Mouse (Mus musculus): ENCODE data around the gene Tfb1m.

Tfb1m gene

DNA sequence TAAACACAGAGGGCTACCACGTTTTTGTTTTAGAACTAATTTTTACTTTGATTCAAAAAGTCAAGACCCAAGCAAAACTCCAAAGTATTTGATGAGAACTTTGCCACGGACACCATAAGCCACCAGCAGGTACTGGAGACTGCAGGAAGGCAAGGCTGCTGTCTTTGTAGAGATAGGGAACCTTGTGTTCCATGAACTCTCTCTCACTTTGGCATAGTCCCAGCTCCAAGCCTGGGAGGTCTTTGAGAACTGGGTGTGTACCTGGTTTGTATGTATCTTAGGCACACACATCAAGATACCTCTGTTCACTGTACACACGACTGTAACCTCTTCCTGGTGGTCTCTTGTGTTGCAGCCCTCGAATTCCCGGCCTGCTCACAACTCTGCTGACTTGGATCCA is 43.3 kb downstream of the Tfb1m start:
- no peak for DNase-seq (ENCODE audit: low read depth)

DNA sequence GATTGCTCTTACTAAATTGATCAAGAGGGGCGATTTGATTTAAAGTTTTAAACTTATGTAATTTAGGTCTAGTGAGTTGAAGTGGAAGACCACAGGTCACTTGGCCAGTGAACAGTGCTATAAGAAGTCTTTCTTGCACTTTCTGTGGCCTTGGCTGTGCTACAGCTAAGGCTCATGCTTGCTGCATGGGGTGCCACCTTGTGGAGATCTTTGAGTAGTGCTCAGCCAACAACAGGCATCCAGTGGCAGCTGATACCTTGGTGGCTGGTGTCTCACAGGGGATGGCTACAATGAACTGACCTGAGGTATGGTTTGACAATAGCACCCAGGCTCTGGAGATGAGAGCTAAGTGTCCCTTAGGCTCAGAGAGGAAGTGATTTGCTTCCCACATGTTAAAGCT is 47.7 kb downstream of the Tfb1m start:
- peak; percentile 63 for DNase-seq (ENCODE audit: low read depth)

DNA sequence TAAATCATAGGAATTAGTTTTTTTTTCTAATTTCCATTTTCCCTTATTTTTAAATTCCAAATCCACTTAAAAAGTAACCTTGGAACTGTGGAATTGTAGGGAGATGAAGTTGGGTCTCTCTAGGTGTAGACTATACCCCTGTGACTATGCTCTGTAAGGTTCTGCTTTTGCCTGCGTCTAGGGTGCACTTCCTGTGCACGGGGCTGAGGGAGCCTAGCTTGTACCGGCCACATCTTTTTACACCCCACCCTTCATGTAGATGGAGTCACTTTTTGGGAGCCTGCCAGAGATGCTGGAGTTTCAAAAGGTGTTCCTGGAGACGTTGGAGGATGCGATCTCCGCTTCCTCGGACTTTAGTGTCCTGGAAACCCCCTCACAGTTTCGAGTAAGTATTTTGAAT is 51.1 kb downstream of the Tfb1m start:
- peak; percentile 18 for DNase-seq (ENCODE audit: low read depth)

DNA sequence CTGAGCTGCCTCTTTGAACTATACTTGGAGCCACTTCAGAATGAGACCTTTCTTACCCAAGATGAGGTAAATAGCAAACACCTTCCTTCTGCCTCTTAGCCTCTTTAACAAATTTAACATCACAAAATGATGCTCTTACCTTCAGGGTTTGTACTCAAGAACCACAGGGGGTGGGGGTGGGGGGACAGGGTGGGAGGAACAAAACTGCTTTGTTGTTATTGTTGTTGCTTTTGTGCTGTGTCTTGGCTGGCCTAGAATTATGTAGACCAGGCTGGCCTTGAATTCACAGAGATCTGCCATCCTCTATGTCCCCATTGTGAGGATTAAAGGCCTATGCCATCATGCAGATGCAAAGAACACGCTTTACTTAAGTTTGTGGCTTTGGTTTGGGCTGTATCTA is 51.9 kb downstream of the Tfb1m start:
- DNase-seq (ENCODE audit: low read depth) = no peak

DNA sequence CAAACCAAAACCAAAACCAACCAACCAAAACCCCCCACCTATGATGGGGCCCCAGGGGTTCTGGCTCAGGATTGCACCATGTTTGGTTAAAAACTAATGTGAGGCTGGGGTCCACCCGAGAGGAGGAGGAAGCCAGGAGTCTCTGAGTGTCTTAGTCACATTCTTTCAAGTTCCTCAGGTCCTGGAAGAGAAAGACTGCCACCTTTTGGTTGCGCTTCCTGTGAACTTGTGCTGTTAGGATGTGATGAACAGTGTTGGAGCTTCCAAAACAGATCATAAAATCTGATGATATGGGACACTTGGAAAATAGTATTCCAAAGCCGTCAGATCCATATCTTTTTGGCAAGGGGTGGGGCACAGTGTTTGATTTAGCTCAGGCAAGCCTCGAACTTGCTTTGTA is 56.6 kb downstream of the Tfb1m start:
- DNase-seq (ENCODE audit: low read depth) = no peak

DNA sequence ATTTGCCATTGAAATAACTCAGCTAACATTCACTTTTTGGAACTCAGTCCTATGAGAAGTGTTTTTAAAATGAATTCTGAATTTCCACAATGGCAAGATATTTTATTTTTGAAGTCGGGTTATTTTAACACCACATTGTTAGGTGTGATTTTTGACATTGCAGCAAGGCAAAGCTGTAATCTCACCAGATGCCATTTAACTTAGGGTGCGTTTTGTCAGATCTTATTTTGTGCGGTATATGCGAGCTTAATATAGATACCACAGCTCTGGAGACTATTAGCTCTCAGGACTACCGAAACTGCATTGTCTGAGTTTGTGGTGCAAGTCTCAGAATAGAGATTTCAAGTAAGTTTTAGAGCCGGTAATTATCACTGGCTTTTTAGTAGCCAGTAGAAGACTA is 57.5 kb downstream of the Tfb1m start:
- no peak for DNase-seq (ENCODE audit: low read depth)

DNA sequence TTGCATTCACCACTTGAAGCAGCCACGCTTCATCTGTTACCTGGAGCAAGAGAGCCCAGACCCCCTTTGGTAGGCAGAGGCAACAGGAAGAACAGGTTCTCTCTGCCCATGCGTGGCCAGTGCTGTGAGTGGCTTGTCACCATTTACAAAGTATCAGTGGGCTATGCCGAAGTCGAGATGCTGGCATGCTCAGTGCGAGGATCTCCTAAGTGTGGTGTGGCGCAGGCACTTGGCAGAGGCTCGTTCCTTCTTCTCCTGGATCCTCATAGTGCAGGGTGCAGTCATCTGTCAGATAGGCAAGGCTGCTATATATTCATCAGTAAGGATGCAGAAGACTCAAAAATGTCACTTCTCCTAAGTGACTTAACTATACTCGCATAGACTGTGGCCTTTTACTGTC is 58.1 kb downstream of the Tfb1m start:
- no peak for DNase-seq (ENCODE audit: low read depth)

DNA sequence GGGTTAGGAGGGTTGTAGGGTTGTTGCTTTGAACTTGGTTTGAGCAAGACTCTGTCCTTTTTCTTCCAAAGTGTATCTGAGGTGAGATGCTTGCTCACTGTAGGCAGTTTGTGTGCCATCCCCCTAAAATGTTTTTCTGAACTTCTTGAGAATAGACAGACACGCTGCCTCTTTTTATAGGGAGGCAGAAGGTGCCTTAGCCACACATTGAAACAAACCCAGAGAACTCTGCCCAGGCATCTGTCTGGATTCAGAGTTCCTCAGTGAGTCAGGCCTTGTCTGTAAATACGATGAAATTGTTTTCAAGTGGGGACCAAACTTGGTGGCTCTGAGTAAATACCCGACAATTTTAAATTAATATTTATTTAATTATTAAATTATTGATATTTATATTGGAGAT is 59.0 kb downstream of the Tfb1m start:
- DNase-seq (ENCODE audit: low read depth) = no peak

DNA sequence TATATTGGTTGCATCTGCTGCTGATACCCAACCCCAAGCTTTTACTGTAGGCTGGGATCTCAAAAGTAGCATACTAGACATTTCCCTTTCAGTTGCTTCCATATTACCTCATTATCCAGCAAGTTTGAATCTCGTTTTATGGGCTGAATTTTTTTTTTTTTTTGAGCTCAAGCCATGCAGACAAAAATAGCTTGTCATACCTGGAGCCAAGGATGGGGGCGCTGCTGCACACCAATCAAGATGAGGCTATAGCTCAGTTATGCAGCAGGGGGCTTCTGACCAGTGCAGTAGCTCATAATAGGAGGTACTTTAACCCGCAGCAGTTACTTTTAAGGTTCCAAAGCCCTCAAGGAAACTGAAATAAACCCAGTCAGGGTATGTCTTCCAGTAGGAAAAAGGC is 59.5 kb downstream of the Tfb1m start:
- peak; percentile 45 for DNase-seq (ENCODE audit: low read depth)

DNA sequence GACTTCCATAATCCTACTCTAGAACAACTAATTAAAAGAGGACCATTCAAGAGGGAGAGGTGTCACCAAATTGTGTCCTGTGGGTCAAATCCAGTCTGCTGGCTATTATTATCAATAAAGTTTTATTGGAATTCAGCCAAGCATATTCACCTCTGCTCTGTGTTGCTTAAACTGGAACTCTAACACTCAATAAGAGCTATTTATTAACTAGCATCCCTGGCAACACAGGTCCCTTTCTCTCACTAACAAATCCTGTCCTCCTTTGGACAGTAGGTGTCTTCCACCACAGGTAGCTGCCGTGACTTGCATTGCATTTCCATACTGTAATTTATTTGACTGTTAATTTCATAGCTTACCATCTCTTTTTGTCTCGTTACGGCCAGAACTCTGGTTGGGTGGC is 61.5 kb downstream of the Tfb1m start:
- no peak for DNase-seq (ENCODE audit: low read depth)

DNA sequence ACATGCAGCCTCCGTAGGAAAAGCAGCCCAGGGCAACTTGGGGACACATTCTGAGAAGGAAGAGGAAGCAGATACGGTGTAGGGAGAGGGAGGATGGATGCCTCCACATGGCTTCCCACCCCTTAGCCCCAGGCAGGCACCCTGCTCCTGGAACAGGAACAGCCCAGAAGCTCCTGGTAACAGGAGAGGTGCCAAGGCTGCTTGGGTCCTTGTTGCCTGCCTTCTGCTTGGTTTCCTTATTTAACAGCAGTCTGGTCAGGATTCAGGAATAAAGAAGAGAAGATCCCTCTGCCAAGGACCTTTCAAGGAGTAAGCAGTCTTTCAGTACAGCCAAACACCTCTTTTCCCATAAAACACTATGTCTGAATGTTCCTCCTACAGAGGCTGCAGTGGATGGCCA is 62.0 kb downstream of the Tfb1m start:
- no peak for DNase-seq (ENCODE audit: low read depth)

DNA sequence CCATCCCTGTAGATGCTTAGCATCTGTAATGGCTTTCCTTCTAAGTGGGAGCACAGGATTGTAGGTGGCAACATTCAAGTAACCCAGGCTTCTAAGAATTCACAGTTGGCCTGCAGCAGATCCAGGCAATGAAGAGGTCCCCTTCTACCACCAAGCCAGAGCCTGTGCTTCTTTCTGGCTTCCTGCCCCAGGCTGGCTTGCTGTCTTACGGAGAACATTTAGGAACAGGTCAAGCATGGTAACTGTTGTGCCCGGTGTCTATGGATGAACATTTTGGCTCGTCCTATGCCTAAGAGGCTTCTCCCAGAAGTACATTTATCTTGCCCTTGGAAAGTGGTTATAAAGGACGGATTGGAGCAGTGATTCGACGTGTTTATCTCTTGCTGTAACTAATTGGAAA is 65.9 kb downstream of the Tfb1m start:
- no peak for DNase-seq (ENCODE audit: low read depth)

DNA sequence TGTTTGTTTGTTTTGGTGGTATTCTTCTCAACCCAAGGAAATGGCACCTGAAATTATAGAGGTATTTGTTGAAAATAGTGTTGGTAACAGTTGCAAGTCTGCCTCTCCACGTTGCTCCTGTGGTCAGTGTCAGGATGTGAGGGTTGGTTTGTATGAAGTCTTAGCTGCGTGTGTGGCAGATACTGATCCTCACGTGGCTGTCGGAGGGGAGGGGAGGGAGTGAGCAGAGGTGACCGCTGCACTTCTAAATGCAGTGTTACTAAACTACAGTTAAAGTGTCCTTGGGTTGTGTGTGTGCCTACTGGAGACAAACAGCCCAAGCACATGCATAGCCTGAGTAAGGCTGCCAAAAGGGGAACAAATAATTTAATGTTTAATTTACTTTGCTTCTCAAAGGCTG is 66.5 kb downstream of the Tfb1m start:
- DNase-seq (ENCODE audit: low read depth) = no peak

DNA sequence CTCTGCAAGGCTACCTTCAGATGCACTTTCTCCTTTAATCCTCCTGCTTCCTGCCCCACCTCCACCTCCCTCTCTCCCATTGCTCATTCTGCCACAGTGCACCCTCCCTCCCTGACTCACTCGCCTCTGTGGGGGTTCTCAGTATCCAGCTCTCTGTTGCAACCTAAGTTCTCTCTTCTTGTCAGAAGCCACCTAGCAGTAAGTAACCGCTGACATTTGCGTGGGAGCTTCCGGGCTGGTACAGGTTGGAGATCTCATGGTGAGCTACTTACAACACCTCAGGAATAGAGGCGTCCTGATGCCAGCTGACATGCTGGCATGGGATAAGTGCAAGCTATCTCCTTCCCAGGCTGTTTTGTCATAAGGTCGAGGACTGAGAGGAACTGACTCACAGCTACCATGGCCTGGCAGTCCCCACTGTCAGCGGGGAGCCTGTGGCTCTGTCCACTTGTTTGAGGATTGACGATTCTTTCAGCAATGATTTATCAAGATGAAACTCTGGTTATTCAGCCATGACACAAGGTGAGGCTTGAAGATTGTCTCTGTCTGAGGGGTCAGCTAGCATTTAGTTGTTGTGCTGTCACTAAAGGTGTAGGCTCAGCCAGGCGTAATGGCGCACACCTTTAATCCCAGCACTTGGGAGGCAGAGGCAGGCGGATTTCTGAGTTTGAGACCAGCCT is 67.2 kb downstream of the Tfb1m start:
- no peak for DNase-seq (ENCODE audit: low read depth)

DNA sequence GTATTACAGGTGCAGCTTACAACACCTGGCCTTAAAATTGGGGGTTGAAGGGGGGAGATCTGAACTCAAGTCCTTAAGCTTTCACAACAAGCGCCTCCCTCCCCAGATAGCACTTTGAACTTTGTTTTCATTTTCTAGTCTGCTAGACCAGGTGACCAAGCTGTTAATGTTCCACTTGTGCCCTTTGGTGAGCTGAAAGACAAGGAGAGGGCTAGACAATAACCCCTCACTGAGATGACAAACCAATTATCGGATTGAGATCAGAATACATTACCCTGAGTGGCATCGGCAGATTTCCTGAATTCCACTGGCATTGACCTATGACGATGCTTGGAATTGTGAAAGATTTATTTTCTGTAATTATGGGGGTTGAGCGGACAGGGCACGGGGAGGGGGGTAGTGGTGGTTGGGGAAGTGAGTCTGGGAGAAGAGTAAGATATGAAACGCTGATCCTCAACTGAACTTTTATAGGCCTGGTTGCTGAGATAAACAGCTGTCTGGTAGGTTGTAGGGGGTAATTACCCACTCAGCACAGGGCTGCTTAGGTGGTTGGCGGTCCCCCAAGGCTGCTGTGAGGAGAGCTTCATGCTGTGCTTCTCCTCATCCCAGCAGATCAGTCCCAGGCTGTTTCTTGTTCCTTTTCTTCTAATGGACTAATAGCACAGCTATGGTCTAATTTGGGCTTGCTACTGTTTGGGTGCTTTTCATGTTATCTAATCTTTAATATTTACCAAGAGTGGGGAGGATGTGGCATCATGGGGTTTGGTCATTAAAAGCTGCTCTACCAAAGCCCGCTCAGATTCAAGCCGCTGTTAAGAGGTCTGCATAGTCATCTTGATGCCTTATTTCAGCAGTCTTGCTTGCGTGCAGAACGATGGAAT is 69.6 kb downstream of the Tfb1m start:
- no peak for DNase-seq (ENCODE audit: low read depth)

DNA sequence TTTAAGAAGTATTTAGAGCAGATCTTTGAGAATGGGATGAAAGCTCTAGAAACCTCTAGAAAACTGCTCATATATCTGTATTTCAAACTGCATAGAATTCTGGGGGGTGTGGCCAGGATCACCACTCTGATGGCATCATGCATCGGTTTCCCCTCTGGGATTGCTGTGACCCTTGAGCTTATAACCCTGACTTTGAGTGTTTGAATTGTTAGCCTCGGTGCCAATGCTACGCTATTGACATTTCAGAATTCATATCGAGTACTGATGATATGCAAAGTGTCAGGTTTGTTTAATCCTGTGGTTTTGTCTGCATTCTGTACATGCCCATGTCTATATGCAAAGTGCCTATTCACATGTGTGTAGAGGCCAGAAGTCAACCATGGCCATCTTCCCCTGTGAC is 70.4 kb downstream of the Tfb1m start:
- DNase-seq (ENCODE audit: low read depth) = no peak

DNA sequence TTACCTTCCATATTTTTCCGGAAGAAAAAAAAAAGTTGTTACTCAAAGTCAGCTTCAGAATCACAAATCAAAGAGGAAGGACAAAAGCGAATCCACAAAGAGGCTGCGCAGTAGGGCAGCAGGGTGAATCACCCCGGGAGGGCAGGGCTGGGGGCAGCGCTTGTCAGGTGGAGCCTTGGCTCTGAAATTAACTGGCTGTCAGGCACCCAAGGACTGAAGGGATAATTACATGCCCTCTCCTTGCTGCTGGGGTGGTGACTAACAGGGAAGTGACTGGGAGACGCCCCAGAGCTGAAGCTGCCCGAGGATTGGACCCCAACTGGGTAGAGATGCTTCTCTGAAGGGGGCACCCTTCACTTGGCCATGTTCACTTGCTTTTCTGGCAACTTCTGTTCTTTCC is 71.7 kb downstream of the Tfb1m start:
- DNase-seq (ENCODE audit: low read depth) = no peak

DNA sequence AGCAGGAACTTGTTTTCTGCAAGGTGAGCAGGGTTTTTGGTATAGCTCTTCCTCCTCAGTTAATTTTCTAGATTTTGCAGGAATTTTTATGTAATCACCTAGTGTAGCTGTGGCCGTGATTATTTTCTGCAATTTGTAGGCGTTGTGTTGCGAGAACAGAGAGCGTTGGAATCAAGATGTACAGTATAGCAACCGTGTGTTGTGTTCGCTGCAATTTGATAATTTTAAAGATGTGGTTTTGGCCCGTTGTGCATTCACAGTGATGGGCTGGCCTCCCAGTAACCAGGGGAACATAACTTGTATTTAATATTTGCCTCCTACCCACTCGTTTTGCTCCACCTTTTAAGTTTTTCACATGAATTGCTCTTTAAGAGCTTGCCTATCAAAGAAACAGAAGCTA is 74.5 kb downstream of the Tfb1m start:
- no peak for DNase-seq (ENCODE audit: low read depth)

DNA sequence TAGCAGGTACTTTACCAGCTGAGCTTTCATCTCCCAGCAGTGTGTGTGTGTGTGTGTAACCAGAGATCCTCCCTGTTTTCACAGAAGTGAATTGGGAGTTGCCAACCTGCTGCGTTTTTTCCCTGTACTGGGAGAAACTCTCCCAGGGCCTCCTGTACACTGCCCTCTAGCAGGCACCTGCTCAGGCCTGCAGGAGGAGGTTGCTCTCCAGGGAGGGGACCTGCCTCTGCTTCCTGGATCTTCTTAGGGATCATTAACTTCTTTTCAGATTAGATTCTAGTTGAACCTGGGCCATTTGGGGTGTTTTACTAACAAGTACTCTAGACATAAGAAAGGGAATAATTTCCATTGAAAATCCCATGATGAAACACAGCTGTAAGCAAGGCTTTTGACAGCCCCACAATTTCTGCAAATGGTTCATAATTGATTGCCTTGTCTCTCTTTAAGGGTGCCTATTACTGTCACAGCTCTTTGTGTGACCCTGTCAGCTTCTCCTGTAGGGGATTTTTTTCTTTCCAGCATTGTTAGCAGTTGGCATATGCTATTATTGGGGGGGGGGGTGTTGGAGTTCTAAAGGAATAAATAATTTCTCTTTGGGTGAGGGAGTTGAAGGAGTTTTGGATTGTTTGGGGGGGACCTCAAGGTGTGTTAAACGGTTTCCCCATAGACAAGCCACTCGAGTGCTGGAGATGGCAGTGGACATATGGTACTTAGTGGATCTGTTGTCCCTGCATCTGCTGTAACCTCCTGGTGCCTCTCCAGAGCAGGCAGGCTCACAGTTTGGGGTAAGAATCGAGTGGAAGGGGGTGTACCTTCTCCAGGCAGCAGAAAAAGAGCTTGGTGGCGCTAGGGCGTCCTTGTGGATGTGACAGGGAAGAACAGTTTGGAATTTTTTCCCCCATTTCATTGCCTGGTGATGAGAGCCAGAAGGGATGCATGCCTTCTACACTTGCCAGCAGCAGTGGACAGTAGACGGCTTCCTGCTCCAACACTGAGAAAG is 75.7 kb downstream of the Tfb1m start:
- DNase-seq (ENCODE audit: low read depth) = no peak

DNA sequence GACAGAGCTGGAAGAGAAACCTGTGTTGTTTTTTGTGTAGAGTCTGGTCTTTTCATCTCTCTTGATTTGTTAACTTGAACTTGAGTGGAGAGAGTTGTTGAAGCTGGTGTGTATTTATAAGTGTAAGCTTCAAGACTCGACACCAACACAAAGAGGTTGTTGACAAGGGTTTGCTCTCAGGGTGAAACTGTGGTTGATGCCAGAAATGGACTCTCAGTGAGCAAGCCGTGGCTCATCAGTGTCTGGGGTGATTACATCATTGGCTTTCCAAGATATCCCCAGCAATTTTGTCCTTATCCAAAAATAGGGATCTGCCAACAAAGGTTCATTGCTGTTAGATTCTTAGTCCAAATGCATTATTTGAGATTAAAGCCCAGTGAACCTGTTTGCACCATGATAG is 81.0 kb downstream of the Tfb1m start:
- DNase-seq (ENCODE audit: low read depth) = no peak

DNA sequence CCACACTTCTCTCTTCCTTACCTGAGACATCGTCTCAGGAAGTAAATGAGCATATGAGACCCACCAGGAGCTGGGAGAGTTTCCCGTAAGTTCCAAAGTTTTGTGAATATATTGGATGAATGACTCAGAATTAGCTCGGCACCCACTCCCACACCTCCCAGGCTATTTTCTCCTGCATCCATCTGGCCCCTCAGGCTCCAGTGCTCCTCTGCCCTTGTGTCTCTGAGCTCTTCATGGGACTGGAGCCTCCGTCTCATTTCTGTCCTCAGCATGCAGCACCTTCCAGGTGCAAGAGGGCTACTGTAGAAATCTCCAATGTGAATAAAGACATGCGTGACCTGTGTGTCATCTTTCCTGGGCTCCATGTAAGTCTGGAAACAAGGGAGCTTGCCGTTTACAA is 85.6 kb downstream of the Tfb1m start:
- no peak for DNase-seq (ENCODE audit: low read depth)
